Comparison of ENCODE assay signal across 8 mouse cellular contexts in genomic region chr6:70790852-70791761, GRCm38 (mm10). TPM values are rescaled to one million over a fixed set of nuclear protein-coding genes. Genes with fewer than 3 reads are reported as not detected.
DNase-seq lines count a peak whose midpoint lies in the region; ATAC-seq and TF ChIP-seq lines count a peak whose summit lies in the region.

No protein-coding gene starts in this region.

- H3K9me3 ChIP-seq in forebrain, embryonic 12.5 days, result no peaks in the 10 kb centered on the region
- no peaks in the 10 kb centered on the region for H3K9me3 ChIP-seq in intestine, postnatal 0 days (ENCODE audit: control insufficient read depth)
- H3K9me3 ChIP-seq in stomach, embryonic 15.5 days, result no peaks in the 10 kb centered on the region

- peak; percentile 36 to 39 for DNase-seq in lung, adult 18-20 months
- DNase-seq in lung, postnatal 25 days (ENCODE audit: low spot score), result no peak
- DNase-seq in lung, postnatal 36 days, result peak; percentile 54
- no peak for DNase-seq in cerebellum, adult 11 months

- ATAC-seq in activated CD4-positive, CD25-positive, alpha-beta regulatory T cell, adult 4 months, result peak; percentile 9
- ATAC-seq in forebrain, embryonic 12.5 days (ENCODE audit: low FRiP score), result peak; percentile 48; the same call in 1 of the 2 replicates
- 0 out of 2 replicates have a peak, but pooled peaks have one; percentile 0 for ATAC-seq in intestine, postnatal 0 days
- ATAC-seq in stomach, embryonic 15.5 days (ENCODE audit: insufficient read depth, low FRiP score, low read depth), result peak; percentile 7

- peaks cover 6% of the 10 kb centered on the region for H3K36me3 ChIP-seq in forebrain, embryonic 12.5 days (replicated peaks)
- no peaks in the 10 kb centered on the region for H3K36me3 ChIP-seq in intestine, postnatal 0 days (ENCODE audit: control insufficient read depth, insufficient read depth)
- peaks cover 9% of the 10 kb centered on the region; the same call in 1 of the 2 replicates for H3K36me3 ChIP-seq in stomach, embryonic 15.5 days

- peak overlapping the region; percentile 76 for H3K4me2 ChIP-seq in forebrain, embryonic 12.5 days
- peak overlapping the region; percentile 89 for H3K4me2 ChIP-seq in intestine, postnatal 0 days (replicated peaks; ENCODE audit: low read depth)
- H3K4me2 ChIP-seq in stomach, embryonic 15.5 days, result peak overlapping the region; percentile 67

- peak overlapping the region; percentile 78 for H3K4me3 ChIP-seq in forebrain, embryonic 12.5 days (replicated peaks)
- H3K4me3 ChIP-seq in intestine, postnatal 0 days (ENCODE audit: low read depth, low read length), result peak overlapping the region; percentile 78
- peak overlapping the region; percentile 75 for H3K4me3 ChIP-seq in stomach, embryonic 15.5 days (replicated peaks)

- peak overlapping the region; percentile 77 for H3K9ac ChIP-seq in forebrain, embryonic 12.5 days
- peak overlapping the region; percentile 76 for H3K9ac ChIP-seq in intestine, postnatal 0 days (ENCODE audit: low read depth, low read length)
- peak overlapping the region; percentile 69 for H3K9ac ChIP-seq in stomach, embryonic 15.5 days

- H3K27ac ChIP-seq in forebrain, embryonic 12.5 days, result peak overlapping the region; percentile 78
- peak overlapping the region; percentile 90 for H3K27ac ChIP-seq in intestine, postnatal 0 days (ENCODE audit: low read depth, low read length)
- H3K27ac ChIP-seq in stomach, embryonic 15.5 days, result peak overlapping the region; percentile 80

- 6% methylated on average over 18 of the region's 18 CpGs for WGBS in forebrain, embryonic 12.5 days
- WGBS in intestine, postnatal 0 days, result 2% methylated on average over 18 of the region's 18 CpGs
- 5% methylated on average over 18 of the region's 18 CpGs for WGBS in stomach, embryonic 15.5 days

- H3K27me3 ChIP-seq in forebrain, embryonic 12.5 days, result no peaks in the 10 kb centered on the region
- H3K27me3 ChIP-seq in intestine, postnatal 0 days (replicated peaks; ENCODE audit: control insufficient read depth, insufficient read depth, low read length), result no peaks in the 10 kb centered on the region
- H3K27me3 ChIP-seq in stomach, embryonic 15.5 days (replicated peaks), result no peaks in the 10 kb centered on the region

- TF ChIP-seq CTCF in intestine, postnatal 0 days (IDR thresholded peaks at IDR 0.05; ENCODE audit: low read depth), result no peak

- H3K4me1 ChIP-seq in forebrain, embryonic 12.5 days, result peaks cover 28% of the 10 kb centered on the region
- peaks cover 10% of the 10 kb centered on the region; the same call in 1 of the 2 replicates for H3K4me1 ChIP-seq in intestine, postnatal 0 days (replicated peaks; ENCODE audit: control insufficient read depth, insufficient read depth, low read length)
- H3K4me1 ChIP-seq in stomach, embryonic 15.5 days, result peaks cover 18% of the 10 kb centered on the region; the same call in 1 of the 2 replicates

RNA-seq across cellular contexts. Expression of gene Rpia, which starts 0.9 kb away (rescaled TPM):
- polyA plus RNA-seq in activated CD4-positive, CD25-positive, alpha-beta regulatory T cell, adult 4 months (2017; shearing (Covaris generic)), result 1 to 10 TPM; 4.2 to 5.2 TPM
- polyA plus RNA-seq in forebrain, embryonic 12.5 days (2016; fragmentation: Nextera tagmentation; extraction: Ambion mirVana), result 2.8 and 5.1 TPM in 2 replicates
- polyA plus RNA-seq in intestine, postnatal 0 days (2015; fragmentation: Nextera tagmentation; extraction: Ambion mirVana), result 6.4 and 9.5 TPM in 2 replicates
- 4.0 and 4.7 TPM in 2 replicates for polyA plus RNA-seq in stomach, embryonic 15.5 days (2015; fragmentation: Nextera tagmentation; extraction: Ambion mirVana)

RNA-seq across cellular contexts. Expression of gene Eif2ak3, which starts 53.2 kb away (rescaled TPM):
- polyA plus RNA-seq in activated CD4-positive, CD25-positive, alpha-beta regulatory T cell, adult 4 months (2017; shearing (Covaris generic)), result 1 to 10 TPM; 2.4 to 4.6 TPM
- 14.8 and 15.9 TPM in 2 replicates for polyA plus RNA-seq in forebrain, embryonic 12.5 days (2016; fragmentation: Nextera tagmentation; extraction: Ambion mirVana)
- 8.4 and 9.6 TPM in 2 replicates for polyA plus RNA-seq in intestine, postnatal 0 days (2015; fragmentation: Nextera tagmentation; extraction: Ambion mirVana)
- 12.5 and 12.7 TPM in 2 replicates for polyA plus RNA-seq in stomach, embryonic 15.5 days (2015; fragmentation: Nextera tagmentation; extraction: Ambion mirVana)

Comparison
In these comparisons a context has a peak if more than half of its experiments do, and no peak if none do; other contexts are left out.
1. DNase-seq: peak in lung, adult 18-20 months (2 of 2) and lung, postnatal 36 days (single experiment); none in lung, postnatal 25 days (single experiment) and cerebellum, adult 11 months (single experiment).
2. Peak in every context shown above with its lines, with median percentiles within 50 percentile points of each other: ATAC-seq, H3K27ac ChIP-seq, H3K4me2 ChIP-seq, H3K4me3 ChIP-seq and H3K9ac ChIP-seq.